Mouse (Mus musculus) lung, postnatal 0 days (tissue): Measurements from ENCODE around the gene Pde11a.

Experiments used
- CTCF ChIP-seq: IDR thresholded peaks from 2 replicates; pipeline ENCODE4 v1.5.1; 2016; ENCODE audit warnings: antibody characterized with exemption, mild to moderate bottlenecking
- EP300 ChIP-seq: IDR thresholded peaks from 2 replicates; pipeline ENCODE4 v1.6.1; 2016; ENCODE audit warnings: antibody characterized with exemption, mild to moderate bottlenecking, control low read depth

DNA sequence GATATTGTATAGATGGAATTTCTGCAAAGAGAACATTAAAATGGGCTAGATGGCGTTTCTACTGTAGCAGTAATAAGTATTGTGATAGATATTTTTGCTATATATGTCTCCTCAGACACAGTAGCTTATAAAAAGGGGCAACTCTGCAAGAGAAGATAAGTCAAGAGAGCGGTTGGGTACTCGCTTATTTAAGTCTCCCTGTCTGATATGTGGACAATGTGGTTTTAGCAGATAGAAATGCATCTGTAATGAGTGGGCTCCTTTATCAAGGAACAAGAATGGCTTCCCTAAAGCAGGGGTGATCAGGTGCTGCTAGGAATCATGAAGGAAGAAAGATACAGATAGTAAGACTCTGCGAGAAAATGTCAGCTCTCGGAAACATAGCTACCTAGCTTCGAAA, 18.2 kb downstream of the Pde11a start:
- no peak for TF ChIP-seq EP300
- TF ChIP-seq CTCF: no peak
